Mouse (Mus musculus) hindbrain, embryonic 12.5 days (tissue): ENCODE measurements around the gene Trpm6. TPM values are rescaled to one million over a fixed set of nuclear protein-coding genes. Genes with fewer than 3 reads are reported as not detected.

Experiments used
- ATAC-seq: fragments of 200-750 bp; cut with Nextera tagmentation; 2 replicates; pipeline ENCODE4 v1.8.0; 2017; ENCODE audit warnings: moderate TSS enrichment; ENCODE audit not compliant: low FRiP score
- H3K27ac ChIP-seq: fragments of 300-500 bp; sonication (generic); 2 replicates; pipeline ENCODE4 v1.5.1; 2016; ENCODE audit warnings: mild to moderate bottlenecking
- H3K27me3 ChIP-seq: fragments of 300-500 bp; sonication (generic); 2 replicates; pipeline ENCODE4 v1.6.1; 2016; ENCODE audit warnings: mild to moderate bottlenecking
- H3K36me3 ChIP-seq: fragments of 300-500 bp; sonication (generic); 2 replicates; pipeline ENCODE4 v1.6.1; 2016; ENCODE audit warnings: mild to moderate bottlenecking
- H3K4me1 ChIP-seq: fragments of 300-500 bp; sonication (generic); 2 replicates; pipeline ENCODE4 v1.6.1; 2016
- H3K4me2 ChIP-seq: fragments of 300-500 bp; sonication (generic); replicated peaks from 2 replicates; pipeline ENCODE4 v1.6.1; 2016; ENCODE audit warnings: mild to moderate bottlenecking
- H3K4me3 ChIP-seq: fragments of 300-500 bp; sonication (generic); 2 replicates; pipeline ENCODE4 v1.5.1; 2016; ENCODE audit warnings: mild to moderate bottlenecking
- H3K9ac ChIP-seq: fragments of 300-500 bp; sonication (generic); 2 replicates; pipeline ENCODE4 v1.6.1; 2016; ENCODE audit warnings: mild to moderate bottlenecking, moderate library complexity
- H3K9me3 ChIP-seq: fragments of 300-500 bp; sonication (generic); replicated peaks from 2 replicates; pipeline ENCODE4 v1.6.1; 2016; ENCODE audit warnings: mild to moderate bottlenecking
- WGBS: fragments of 180-500 bp; shearing (Covaris S2); methylation state at CpG from one replicate; pipeline ENCODE4 v1.1.7; 2016; 5-methylcytosine and 5-hydroxymethylcytosine counted together
- polyA plus RNA-seq: library from polyadenylated mRNA; unstranded; fragments of >200 nt; fragmentation: Nextera tagmentation; extraction: Ambion mirVana; gene quantifications from 2 replicates; pipeline ENCODE4 v1.2.1, GENCODE M21; 2016

The Trpm6 gene
- polyA plus RNA-seq, 1 experiment from 2014 or later: 0.19 TPM

GRCm38 (mm10) chr19:18774085-18774484 lies 24.3 kb downstream of the Trpm6 start:
- WGBS: 76% methylated on average over 1 of the region's 1 CpGs
- no peaks in the 10 kb centered on the region for H3K9me3 ChIP-seq

GRCm38 (mm10) chr19:18799646-18800045 lies 49.9 kb downstream of the Trpm6 start:
- Histone ChIP-seq H3K27me3 (no peaks in the 10 kb centered on the region), H3K4me3 (no peak overlapping the region), H3K4me2 (no peak overlapping the region), H3K4me1 (no peaks in the 10 kb centered on the region), H3K9ac (no peak overlapping the region), H3K36me3 (no peaks in the 10 kb centered on the region), H3K9me3 (no peaks in the 10 kb centered on the region), H3K27ac (no peak overlapping the region)
- ATAC-seq: no peak
- WGBS: 84% methylated on average over 1 of the region's 1 CpGs

More at GRCm38 (mm10) chr19:18774085-18774484, 24.3 kb downstream of the Trpm6 start:
- ATAC-seq: no peak
- H3K36me3 ChIP-seq: no peaks in the 10 kb centered on the region
- no peaks in the 10 kb centered on the region for H3K4me1 ChIP-seq
- H3K27me3 ChIP-seq: no peaks in the 10 kb centered on the region
- H3K9ac ChIP-seq: no peak overlapping the region
- no peak overlapping the region for H3K4me2 ChIP-seq
- H3K27ac ChIP-seq: no peak overlapping the region
- no peak overlapping the region for H3K4me3 ChIP-seq

GRCm38 (mm10) chr19:18811264-18811663 lies 61.5 kb downstream of the Trpm6 start:
- ATAC-seq: no peak

GRCm38 (mm10) chr19:18815170-18815569 lies 65.4 kb downstream of the Trpm6 start:
- WGBS: 80% methylated on average over 13 of the region's 13 CpGs
- no peak overlapping the region for H3K9ac ChIP-seq
- H3K9me3 ChIP-seq: no peaks in the 10 kb centered on the region
- no peak overlapping the region for H3K4me2 ChIP-seq
- H3K4me3 ChIP-seq: no peak overlapping the region
- H3K4me1 ChIP-seq: no peaks in the 10 kb centered on the region
- no peaks in the 10 kb centered on the region for H3K27me3 ChIP-seq
- H3K36me3 ChIP-seq: no peaks in the 10 kb centered on the region
- H3K27ac ChIP-seq: no peak overlapping the region
- no peak for ATAC-seq

More at GRCm38 (mm10) chr19:18811264-18811663, 61.5 kb downstream of the Trpm6 start:
- Histone ChIP-seq H3K4me1 (no peaks in the 10 kb centered on the region), H3K27me3 (no peaks in the 10 kb centered on the region), H3K27ac (no peak overlapping the region), H3K4me3 (no peak overlapping the region), H3K9me3 (no peaks in the 10 kb centered on the region), H3K4me2 (no peak overlapping the region), H3K36me3 (no peaks in the 10 kb centered on the region), H3K9ac (no peak overlapping the region)
- WGBS: 85% methylated on average over 3 of the region's 3 CpGs

- H3K4me3 ChIP-seq: no peak overlapping the region
- H3K27ac ChIP-seq: no peak overlapping the region
- H3K9me3 ChIP-seq: no peaks in the 10 kb centered on the region
- 83% methylated on average over 2 of the region's 2 CpGs for WGBS
- ATAC-seq: no peak
- H3K4me1 ChIP-seq: no peaks in the 10 kb centered on the region
- H3K36me3 ChIP-seq: no peaks in the 10 kb centered on the region
- no peak overlapping the region for H3K4me2 ChIP-seq
- H3K9ac ChIP-seq: no peak overlapping the region
- no peaks in the 10 kb centered on the region for H3K27me3 ChIP-seq
These were observed 67.6 kb downstream of the Trpm6 start for GRCm38 (mm10) chr19:18817425-18817824.

- no peak overlapping the region for H3K4me3 ChIP-seq
- H3K4me1 ChIP-seq: no peaks in the 10 kb centered on the region
- no peak for ATAC-seq
- 74% methylated on average over 2 of the region's 2 CpGs for WGBS
- no peak overlapping the region for H3K9ac ChIP-seq
- no peaks in the 10 kb centered on the region for H3K9me3 ChIP-seq
- H3K36me3 ChIP-seq: no peaks in the 10 kb centered on the region
- no peak overlapping the region for H3K27ac ChIP-seq
- H3K27me3 ChIP-seq: no peaks in the 10 kb centered on the region
- no peak overlapping the region for H3K4me2 ChIP-seq
These were observed 78.8 kb downstream of the Trpm6 start for GRCm38 (mm10) chr19:18828601-18829000.

- ATAC-seq: no peak
- no peak overlapping the region for H3K9ac ChIP-seq
- H3K4me3 ChIP-seq: no peak overlapping the region
- no peak overlapping the region for H3K4me2 ChIP-seq
- H3K27me3 ChIP-seq: no peaks in the 10 kb centered on the region
- H3K4me1 ChIP-seq: no peaks in the 10 kb centered on the region
- WGBS: 75% methylated on average over 3 of the region's 3 CpGs
- no peaks in the 10 kb centered on the region for H3K36me3 ChIP-seq
- H3K27ac ChIP-seq: no peak overlapping the region
- H3K9me3 ChIP-seq: no peaks in the 10 kb centered on the region
These were observed 81.4 kb downstream of the Trpm6 start for GRCm38 (mm10) chr19:18831196-18831595.

GRCm38 (mm10) chr19:18834971-18835370 lies 85.2 kb downstream of the Trpm6 start:
- H3K27me3 ChIP-seq: no peaks in the 10 kb centered on the region
- no peak overlapping the region for H3K9ac ChIP-seq
- no peaks in the 10 kb centered on the region for H3K4me1 ChIP-seq
- no peak overlapping the region for H3K4me2 ChIP-seq
- no peak overlapping the region for H3K27ac ChIP-seq
- 13% methylated on average over 6 of the region's 6 CpGs for WGBS
- H3K36me3 ChIP-seq: no peaks in the 10 kb centered on the region
- ATAC-seq: no peak
- no peak overlapping the region for H3K4me3 ChIP-seq
- H3K9me3 ChIP-seq: no peaks in the 10 kb centered on the region

- Histone ChIP-seq H3K4me3 (no peak overlapping the region), H3K9ac (no peak overlapping the region), H3K4me1 (no peaks in the 10 kb centered on the region), H3K9me3 (no peaks in the 10 kb centered on the region), H3K27me3 (no peaks in the 10 kb centered on the region), H3K27ac (no peak overlapping the region), H3K36me3 (no peaks in the 10 kb centered on the region), H3K4me2 (no peak overlapping the region)
- 83% methylated on average over 19 of the region's 19 CpGs for WGBS
- ATAC-seq: no peak
These were observed 92.2 kb downstream of the Trpm6 start for GRCm38 (mm10) chr19:18841789-18842562.

GRCm38 (mm10) chr19:18842626-18843025 lies 92.8 kb downstream of the Trpm6 start:
- no peak for ATAC-seq
- no peaks in the 10 kb centered on the region for H3K9me3 ChIP-seq
- H3K9ac ChIP-seq: no peak overlapping the region
- H3K4me2 ChIP-seq: no peak overlapping the region
- H3K27me3 ChIP-seq: no peaks in the 10 kb centered on the region
- no peak overlapping the region for H3K27ac ChIP-seq
- no peaks in the 10 kb centered on the region for H3K36me3 ChIP-seq
- H3K4me3 ChIP-seq: no peak overlapping the region
- WGBS: 84% methylated on average over 11 of the region's 11 CpGs
- no peaks in the 10 kb centered on the region for H3K4me1 ChIP-seq

GRCm38 (mm10) chr19:18846336-18846735 lies 96.6 kb downstream of the Trpm6 start:
- WGBS: 94% methylated on average over 4 of the region's 4 CpGs
- Histone ChIP-seq H3K9me3 (no peaks in the 10 kb centered on the region), H3K36me3 (no peaks in the 10 kb centered on the region)

GRCm38 (mm10) chr19:18868311-18868710 lies 118.5 kb downstream of the Trpm6 start:
- no peak for ATAC-seq
- H3K9me3 ChIP-seq: no peaks in the 10 kb centered on the region
- no peaks in the 10 kb centered on the region for H3K36me3 ChIP-seq
- H3K27ac ChIP-seq: no peak overlapping the region
- no peak overlapping the region for H3K9ac ChIP-seq
- WGBS: 67% methylated on average over 4 of the region's 4 CpGs
- H3K4me2 ChIP-seq: no peak overlapping the region
- no peak overlapping the region for H3K4me3 ChIP-seq
- H3K4me1 ChIP-seq: no peaks in the 10 kb centered on the region; the same call in 1 of the 2 replicates
- H3K27me3 ChIP-seq: no peaks in the 10 kb centered on the region

More at GRCm38 (mm10) chr19:18846336-18846735, 96.6 kb downstream of the Trpm6 start:
- no peak overlapping the region for H3K4me3 ChIP-seq
- H3K4me1 ChIP-seq: no peaks in the 10 kb centered on the region
- no peaks in the 10 kb centered on the region for H3K27me3 ChIP-seq
- no peak overlapping the region for H3K9ac ChIP-seq
- no peak for ATAC-seq
- H3K27ac ChIP-seq: no peak overlapping the region
- no peak overlapping the region for H3K4me2 ChIP-seq
